Mouse (Mus musculus) retina, adult 2 months (tissue): ENCODE results near the gene Nudt11.
A peak's percentile ranks its signal among the peaks of the same experiment; 100 is the strongest.
"Not testable (repeated sequence)": the region's sequence is repeated elsewhere in the genome, so short reads cannot be mapped to it uniquely, and the experiment has no call there.

Experiments
- DNase-seq: peaks from one replicate; pipeline ENCODE4 v3.0.0-alpha.2; 2012; ENCODE audit warnings: low read depth, low spot score

Nudt11 gene

GRCm38 (mm10) chrX:6047066-6047935, at the start of gene Nudt11:
TSS of gene Nudt11 (plus strand) at chrX:6047453.
- not testable (repeated sequence) for DNase-seq

- DNase-seq, result not testable (repeated sequence)
Observed at GRCm38 (mm10) chrX:6047936-6048614, 822 bp downstream of the Nudt11 start.

- no peak for DNase-seq
Observed at GRCm38 (mm10) chrX:6061563-6061962, 14.3 kb downstream of the Nudt11 start.

- DNase-seq, result no peak
Observed at GRCm38 (mm10) chrX:6082954-6083680, 35.9 kb downstream of the Nudt11 start, which contains the start of gene AU022751. TSS of gene AU022751 (minus strand) at chrX:6083419.

- DNase-seq, result no peak
Observed at GRCm38 (mm10) chrX:6091547-6091946, 44.3 kb downstream of the Nudt11 start.

GRCm38 (mm10) chrX:6091996-6092757, 44.9 kb downstream of the Nudt11 start:
- peak; percentile 4 for DNase-seq
